Mouse (Mus musculus): ENCODE data around the gene Cblb.

Gene Cblb

DNA sequence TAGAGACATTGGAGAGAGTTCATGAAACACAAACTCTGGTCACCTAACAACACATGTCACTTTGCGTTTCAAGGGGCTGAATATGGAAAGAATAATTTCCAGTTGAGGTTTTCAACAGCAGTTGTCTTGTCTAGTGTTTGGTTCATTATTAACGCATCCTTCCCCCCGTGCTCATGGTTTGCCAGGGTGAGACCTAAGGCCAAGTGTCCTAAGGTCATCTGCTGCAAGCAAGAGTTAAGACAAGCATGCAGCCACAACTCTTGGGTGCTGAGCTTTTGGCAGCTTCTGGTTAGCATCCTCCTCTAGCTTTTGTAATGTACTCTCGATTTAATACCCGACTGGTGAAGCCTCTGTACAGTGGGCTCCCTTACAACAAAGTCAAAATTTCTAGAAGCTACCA lies 159.7 kb downstream of the Cblb start:
- no peak for DNase-seq (ENCODE audit: extremely low read depth, low read depth)

DNA sequence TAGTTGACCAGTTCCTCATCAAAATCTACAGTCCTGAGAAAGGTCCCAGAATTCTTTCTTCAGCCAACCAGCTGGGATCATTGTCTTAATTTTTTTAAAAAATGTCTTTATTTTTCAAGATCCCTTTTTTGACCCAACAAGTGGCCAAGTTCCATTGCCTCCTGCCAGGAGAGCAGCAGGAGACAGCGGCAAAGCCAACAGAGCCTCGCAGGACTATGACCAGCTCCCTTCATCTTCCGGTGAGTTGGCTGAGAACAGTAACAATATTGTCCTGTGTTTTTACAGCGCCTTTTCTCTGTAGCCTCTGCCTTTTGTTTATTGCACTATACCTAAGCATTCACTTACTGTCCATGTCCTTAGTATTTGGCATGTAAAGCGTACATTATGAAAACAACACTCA lies 163.0 kb downstream of the Cblb start:
- DNase-seq (ENCODE audit: extremely low read depth, low read depth), result no peak

DNA sequence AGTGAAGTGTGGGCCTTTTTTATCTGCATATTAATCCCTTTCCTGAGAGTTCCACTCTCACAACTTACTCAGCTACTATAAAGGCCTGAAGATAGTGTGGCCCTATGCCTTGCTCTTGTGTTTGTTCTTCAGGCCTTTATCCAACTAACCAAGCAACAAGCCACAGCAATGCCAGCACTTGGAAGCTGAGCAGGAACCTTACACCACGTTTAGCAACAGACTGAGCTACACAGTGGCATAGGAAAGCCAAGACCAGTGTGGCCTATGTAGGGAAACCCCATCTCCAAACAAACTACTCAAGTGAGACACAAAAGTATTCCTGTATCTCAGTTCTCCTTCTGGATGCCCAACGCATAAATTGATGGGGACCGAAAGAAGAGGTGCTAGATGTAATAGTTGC lies 163.8 kb downstream of the Cblb start:
- no peak for DNase-seq (ENCODE audit: extremely low read depth, low read depth)

DNA sequence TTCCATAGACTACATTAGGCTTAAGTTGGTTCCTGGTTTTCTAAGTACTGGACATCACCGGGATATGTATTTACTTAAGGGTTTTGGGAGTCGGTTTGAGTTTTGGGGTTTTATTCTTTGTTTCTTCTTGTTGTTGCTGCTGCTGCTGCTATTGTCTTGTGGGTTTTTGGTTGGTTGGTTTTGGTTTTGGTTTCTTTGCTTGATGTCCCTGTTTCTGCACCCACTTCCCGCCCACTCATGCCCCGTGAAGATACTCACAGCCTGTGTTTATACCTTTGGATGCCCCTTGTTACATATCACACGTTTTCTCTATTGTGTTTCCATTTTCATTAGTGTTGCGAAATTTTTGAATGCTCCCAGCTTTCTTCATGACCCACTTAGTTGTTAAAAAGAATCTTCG lies 169.1 kb downstream of the Cblb start:
- DNase-seq (ENCODE audit: extremely low read depth, low read depth), result no peak

DNA sequence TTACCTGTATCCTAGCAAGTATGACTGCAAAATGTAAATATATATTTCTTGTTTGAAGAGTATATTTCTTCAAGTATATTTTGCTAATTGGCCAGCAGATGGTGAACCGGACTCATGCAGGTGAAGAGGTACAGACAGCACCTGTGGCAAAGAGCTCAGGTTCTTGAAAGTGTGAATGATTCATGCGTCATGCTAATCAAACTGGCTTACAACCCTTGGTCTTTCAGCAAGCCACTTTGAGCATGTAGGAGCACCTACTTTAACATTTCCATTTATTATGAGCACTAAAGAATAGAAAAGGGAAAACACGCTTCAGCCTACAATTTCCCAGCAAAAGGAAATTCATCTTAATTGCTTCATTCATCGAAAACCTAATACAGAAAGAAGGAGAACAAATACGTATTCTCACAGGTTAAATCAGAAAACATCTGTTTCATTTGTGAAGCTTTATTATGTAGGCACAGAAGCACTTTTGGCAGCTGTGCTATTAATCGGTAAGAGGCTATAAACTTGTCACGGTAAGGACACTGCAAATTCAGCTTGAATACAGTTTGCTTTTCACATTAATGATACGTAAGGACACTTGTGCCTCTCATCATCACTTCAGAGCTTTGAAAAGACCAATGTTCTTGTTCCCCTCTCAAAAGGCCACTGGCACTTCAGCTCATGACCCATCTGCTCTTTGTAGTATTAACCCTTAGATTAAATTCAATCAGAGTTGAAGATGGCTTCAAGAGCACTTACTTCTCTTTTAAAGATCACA lies 180.0 kb downstream of the Cblb start:
- DNase-seq (ENCODE audit: extremely low read depth, low read depth), result no peak

DNA sequence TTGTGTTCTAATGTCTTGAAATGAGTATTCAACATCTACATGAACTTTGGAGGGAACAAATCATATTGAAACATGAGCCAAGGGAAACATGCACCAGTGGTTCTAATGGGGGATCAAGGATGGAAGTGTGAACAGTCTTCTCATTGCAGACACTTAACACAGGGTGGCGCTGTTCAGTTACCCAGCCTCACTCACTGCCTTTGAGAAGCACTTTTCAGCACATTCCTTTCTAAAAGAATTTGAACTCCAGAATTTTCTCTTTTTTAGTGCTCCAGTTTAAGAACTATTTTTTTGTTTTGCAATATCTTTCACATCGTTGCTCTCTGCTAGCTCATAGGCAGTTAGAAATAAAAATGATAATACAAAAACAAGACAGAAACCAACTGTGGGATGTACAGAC lies 188.0 kb downstream of the Cblb start:
- DNase-seq (ENCODE audit: extremely low read depth, low read depth), result peak; percentile 23

DNA sequence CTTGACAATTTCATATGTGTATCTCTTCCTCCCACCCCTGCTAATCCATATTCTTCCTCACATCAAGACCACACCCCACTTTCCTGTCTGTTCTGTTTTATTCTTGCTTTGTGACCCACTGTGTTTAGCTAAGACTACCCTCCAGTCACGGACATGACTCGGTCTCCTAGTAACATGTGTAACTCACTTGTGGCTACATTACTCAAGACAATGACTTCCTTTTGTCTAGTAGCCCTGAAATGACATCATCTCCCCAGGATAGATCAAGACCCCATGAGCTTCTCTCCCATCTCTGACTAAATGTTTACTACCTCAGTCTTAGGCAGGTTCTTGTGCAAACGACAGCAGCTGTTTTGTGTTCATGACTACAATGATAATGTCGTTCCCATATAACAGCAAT lies 191.9 kb downstream of the Cblb start:
- DNase-seq (ENCODE audit: extremely low read depth, low read depth), result no peak

DNA sequence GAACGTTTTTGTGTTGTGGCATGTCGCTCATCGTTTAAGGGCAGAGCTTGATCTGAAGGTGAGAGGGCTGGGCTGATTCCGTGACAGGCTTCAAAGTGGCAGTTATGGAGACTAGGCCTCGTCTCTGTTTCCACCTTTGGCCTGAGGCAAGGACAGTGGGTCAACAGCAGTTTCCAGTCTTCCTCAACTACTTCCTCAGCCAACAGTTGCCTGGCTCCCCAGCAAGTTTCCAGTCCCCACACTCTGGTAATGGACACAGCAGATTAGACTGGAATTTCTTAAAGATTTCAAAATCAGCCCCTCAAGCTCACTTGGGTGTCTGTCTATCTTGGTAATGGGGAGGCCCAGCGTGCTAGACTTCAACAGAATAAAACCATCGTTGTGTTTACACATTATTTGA lies 198.4 kb downstream of the Cblb start:
- no peak for DNase-seq (ENCODE audit: extremely low read depth, low read depth)

DNA sequence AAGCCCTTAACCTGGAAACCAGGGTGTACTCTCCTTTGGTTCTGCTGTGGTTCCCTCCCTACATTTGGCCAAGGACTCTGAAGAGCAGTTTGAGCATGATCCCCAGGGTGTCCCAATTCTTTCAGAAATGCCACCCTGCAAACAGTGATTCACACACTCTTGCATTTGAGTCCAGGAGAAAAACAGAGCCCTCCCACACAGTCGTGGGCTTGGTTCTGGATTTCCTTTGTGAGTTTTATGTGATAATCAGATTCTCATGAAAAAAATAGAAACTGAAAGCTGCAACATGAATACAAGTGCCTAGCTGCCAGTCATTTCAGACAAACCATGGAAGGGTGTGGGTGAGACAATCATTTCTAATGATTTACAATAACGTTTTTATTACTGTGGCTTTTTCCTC lies 198.9 kb downstream of the Cblb start:
- no peak for DNase-seq (ENCODE audit: extremely low read depth, low read depth)

DNA sequence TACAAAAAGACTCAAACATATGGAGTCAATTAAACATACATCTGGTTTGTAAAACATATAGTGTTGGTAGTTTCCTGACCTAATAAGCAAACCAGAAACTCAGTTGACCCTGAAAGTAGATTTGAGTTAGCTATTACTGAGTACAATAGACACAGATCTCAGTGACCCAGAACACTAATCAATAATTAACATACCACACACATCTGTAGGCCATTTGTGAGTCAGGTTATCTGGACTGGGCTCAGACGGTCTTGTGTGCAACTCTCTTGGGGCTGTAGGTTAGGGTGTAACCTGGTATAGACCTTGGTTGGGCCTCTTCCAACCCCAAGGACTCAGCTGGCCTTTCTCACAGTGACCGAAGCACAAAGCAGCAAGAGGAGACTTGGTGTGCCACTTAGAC lies 211.1 kb downstream of the Cblb start:
- no peak for DNase-seq (ENCODE audit: extremely low read depth, low read depth)

DNA sequence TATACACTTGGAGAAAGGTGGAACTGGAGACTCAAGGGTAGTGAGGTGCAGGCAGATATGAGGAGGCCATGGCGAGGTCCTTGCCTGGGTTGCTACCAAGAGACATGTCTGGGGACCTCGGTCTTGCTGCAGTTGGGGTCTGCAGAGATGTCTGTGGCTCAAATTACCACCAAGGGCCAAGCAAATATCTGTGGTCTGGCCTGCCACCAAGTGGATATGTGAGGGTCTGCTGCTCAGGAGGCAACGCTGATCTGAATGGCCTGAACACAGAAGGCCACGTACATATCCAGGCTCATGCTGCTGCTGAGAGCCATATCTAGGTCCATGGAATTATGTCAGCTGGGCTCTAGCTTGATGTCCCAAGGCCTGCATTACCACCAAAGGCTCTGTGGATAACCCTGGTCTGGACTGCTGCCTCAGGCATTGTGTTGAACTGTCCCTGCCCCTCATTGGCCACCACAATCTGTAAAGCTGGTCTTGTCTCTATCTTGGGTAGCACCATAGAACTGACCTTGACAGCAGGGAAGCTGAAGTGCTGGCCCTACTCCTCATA lies 212.5 kb downstream of the Cblb start:
- DNase-seq (ENCODE audit: extremely low read depth, low read depth), result no peak

DNA sequence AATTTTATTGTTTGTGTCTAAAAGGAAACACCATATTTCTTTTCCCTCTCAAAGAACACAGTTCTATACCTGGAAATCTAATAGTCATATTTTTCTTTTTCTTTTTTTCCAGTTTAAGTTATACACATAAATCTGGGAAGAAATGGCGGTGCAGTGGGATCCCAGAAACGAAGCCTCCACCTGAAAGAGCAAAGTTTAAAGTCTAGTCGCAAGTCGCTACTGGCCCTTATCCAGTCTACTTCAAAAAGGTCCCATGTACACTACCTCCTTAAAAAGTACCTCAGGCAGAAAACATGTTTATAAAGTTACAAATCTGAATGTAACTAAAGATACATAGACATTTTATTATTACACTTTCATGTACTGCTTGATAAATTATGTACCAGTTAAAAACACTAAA lies 219.2 kb downstream of the Cblb start:
- no peak for DNase-seq (ENCODE audit: extremely low read depth, low read depth)

DNA sequence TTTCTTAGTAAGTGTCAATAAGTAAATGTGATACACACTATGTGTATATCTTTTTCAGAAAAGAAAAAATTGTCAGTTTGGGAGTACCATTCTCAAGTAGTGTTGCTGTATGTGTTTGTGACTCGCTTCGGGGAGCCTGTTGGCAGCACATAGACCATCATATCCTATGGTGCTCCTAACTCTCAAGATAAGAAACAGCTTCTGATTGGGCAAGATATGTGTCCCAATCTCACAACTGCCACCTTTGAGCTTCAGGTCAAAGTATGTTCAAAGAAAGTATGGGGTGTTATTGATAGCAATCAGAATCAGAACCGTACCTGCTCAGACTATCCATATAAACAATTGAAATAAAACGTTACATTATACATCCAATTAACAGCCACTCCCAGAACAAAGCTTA lies 219.9 kb downstream of the Cblb start:
- no peak for DNase-seq (ENCODE audit: extremely low read depth, low read depth)

All from MEL-GATA-1-ER (cell line).